Mouse (Mus musculus) embryonic fibroblast, embryonic 13.5 days (primary cell): ENCODE data around the gene Atp2b1.

Experiments used
- CTCF ChIP-seq: IDR thresholded peaks from 2 replicates; pipeline ENCODE4 v1.5.1; 2011; ENCODE audit warnings: mild to moderate bottlenecking, control low read depth, low read length, moderate library complexity, borderline replicate concordance; ENCODE audit not compliant: insufficient read depth
- POLR2A ChIP-seq: IDR thresholded peaks from 2 replicates; pipeline ENCODE4 v1.6.1; 2011; ENCODE audit warnings: low read depth, mild to moderate bottlenecking, control low read depth, low read length, moderate library complexity

DNA sequence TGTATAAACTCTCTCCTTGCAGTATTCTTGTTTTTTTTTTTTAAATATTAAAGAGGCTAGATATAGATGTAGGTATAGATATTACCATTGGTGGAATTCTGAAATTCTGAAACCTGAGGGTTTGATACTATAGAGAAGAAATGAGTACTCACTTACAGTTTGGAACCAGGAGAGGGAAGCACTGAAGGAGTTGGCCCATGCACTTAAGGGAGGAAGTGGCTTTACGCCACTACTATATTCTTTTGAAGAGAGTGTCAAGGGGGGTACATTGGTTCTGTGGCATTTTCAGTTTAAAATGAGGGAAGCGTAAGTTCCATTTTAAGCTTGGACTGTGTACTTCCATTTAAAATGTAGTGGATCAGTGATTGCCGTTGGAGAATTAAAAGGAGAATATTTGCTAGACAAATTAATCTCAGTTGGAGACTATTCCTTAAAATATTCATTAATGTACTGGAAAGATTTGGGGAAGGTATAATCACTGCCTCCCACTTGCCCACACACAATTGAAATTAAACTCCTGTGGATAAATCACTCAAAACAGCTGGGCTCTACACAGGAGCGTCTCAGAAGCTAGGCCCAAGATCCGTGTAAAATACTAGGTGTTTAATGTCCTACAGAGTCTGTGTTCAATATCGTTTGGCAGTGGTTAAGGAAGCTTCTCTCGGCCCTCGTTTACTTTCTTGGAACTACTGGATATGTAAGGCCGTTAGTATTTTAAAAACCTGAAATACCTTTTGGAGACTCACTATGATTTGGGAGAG lies 32.0 kb downstream of the Atp2b1 start:
- TF ChIP-seq CTCF (no peak), POLR2A (no peak)
